Mouse (Mus musculus) brain, embryonic 14.5 days (tissue): ENCODE measurements around the gene Cacnb4.

Experiments
- CTCF ChIP-seq: fragments of 200-500 bp; IDR thresholded peaks from 2 replicates; pipeline ENCODE4 v1.5.1; 2012; ENCODE audit warnings: inconsistent platforms, mild to moderate bottlenecking, moderate library complexity, borderline replicate concordance; ENCODE audit not compliant: insufficient read depth, insufficient read length; ENCODE audit errors: extremely low read depth
- POLR2A ChIP-seq: fragments of 200-500 bp; IDR thresholded peaks from 2 replicates; pipeline ENCODE4 v1.6.1; 2012; ENCODE audit warnings: mild to moderate bottlenecking, inconsistent platforms, borderline replicate concordance; ENCODE audit not compliant: poor library complexity, insufficient read depth, insufficient read length, severe bottlenecking; ENCODE audit errors: extremely low read depth

DNA sequence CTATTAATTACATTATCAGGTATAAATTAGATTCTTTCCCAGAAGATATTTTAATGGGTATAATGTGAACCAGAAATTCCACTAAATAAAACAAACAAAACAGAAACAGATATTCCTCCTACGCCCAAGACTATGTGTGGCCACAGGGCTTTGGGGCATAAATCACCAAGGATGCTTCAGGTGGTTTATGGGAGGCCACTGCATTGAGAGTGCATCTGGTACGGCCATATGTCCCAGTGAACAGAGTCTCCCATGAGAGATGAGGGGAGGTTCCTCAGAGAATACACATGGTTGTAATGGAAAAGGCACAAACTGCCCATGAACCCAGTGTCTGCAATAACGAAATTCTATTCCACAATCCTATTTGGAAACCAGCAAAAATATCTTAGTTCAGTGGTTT, 160.1 kb downstream of the Cacnb4 start:
- TF ChIP-seq CTCF: no peak
- no peak for TF ChIP-seq POLR2A
